Mouse (Mus musculus) limb, embryonic 14.5 days (tissue): ENCODE data around the gene Tsen54. TPM values are rescaled to one million over a fixed set of nuclear protein-coding genes. Genes with fewer than 3 reads are reported as not detected.
A peak's percentile ranks its signal among the peaks of the same experiment; 100 is the strongest.

ENCODE experiments used
- ATAC-seq: fragments of 200-750 bp; cut with Nextera tagmentation; 2 replicates; pipeline ENCODE4 v1.8.0; 2017; ENCODE audit warnings: low read depth, moderate number of reproducible peaks, moderate TSS enrichment; ENCODE audit not compliant: low FRiP score
- DNase-seq: peaks from one replicate; pipeline ENCODE4 v3.0.0-alpha.2; 2015; ENCODE audit warnings: low spot score
- H3K27ac ChIP-seq: fragments of 300-500 bp; sonication (generic); replicated peaks from 2 replicates; pipeline ENCODE4 v1.5.1; 2014; ENCODE audit warnings: low read depth, mild to moderate bottlenecking, low read length, moderate library complexity, mixed read lengths
- H3K27me3 ChIP-seq: fragments of 300-500 bp; sonication (generic); 2 replicates; pipeline ENCODE4 v1.6.1; 2014; ENCODE audit warnings: low read length, mixed read lengths; ENCODE audit not compliant: control insufficient read depth, insufficient read depth
- H3K36me3 ChIP-seq: fragments of 300-500 bp; sonication (generic); 2 replicates; pipeline ENCODE4 v1.6.1; 2014; ENCODE audit warnings: mild to moderate bottlenecking, low read length, moderate library complexity, mixed read lengths; ENCODE audit not compliant: control insufficient read depth, insufficient read depth
- H3K4me1 ChIP-seq: fragments of 300-500 bp; sonication (generic); 2 replicates; pipeline ENCODE4 v1.6.1; 2014; ENCODE audit warnings: antibody characterized with exemption, low read length, mixed read lengths; ENCODE audit not compliant: control insufficient read depth, insufficient read depth
- H3K4me2 ChIP-seq: fragments of 300-500 bp; sonication (generic); replicated peaks from 2 replicates; pipeline ENCODE4 v1.6.1; 2014; ENCODE audit warnings: low read depth, mild to moderate bottlenecking, low read length, moderate library complexity; ENCODE audit not compliant: severe bottlenecking
- H3K4me3 ChIP-seq: fragments of 300-500 bp; sonication (generic); replicated peaks from 2 replicates; pipeline ENCODE4 v1.5.1; 2014; ENCODE audit warnings: low read length
- H3K9ac ChIP-seq: fragments of 300-500 bp; sonication (generic); 2 replicates; pipeline ENCODE4 v1.6.1; 2014; ENCODE audit warnings: mild to moderate bottlenecking, low read depth, low read length, moderate library complexity; ENCODE audit not compliant: severe bottlenecking
- H3K9me3 ChIP-seq: fragments of 300-500 bp; sonication (generic); 2 replicates; pipeline ENCODE4 v1.6.1; 2016; ENCODE audit warnings: low read length; ENCODE audit not compliant: control insufficient read depth
- POLR2A ChIP-seq: fragments of 200-500 bp; IDR thresholded peaks from 2 replicates; pipeline ENCODE4 v1.8.0; 2012; ENCODE audit warnings: inconsistent platforms, mild to moderate bottlenecking, moderate library complexity, borderline replicate concordance; ENCODE audit not compliant: insufficient read depth, insufficient read length; ENCODE audit errors: extremely low read depth
- WGBS: fragments of 180-500 bp; shearing (Covaris S2); extraction: QIAGEN DNeasy Blood & Tissue Kit; methylation state at CpG from one replicate; pipeline ENCODE4 v1.1.7; 2014; 5-methylcytosine and 5-hydroxymethylcytosine counted together
- polyA plus RNA-seq, 2 experiments: library from polyadenylated mRNA; depleted of rRNA in 1 of 2; stranded (reverse) in 1 of 2; unstranded in 1 of 2; fragments of >200 nt; fragmentation: Nextera tagmentation in 1 of 2; extraction: Ambion mirVana in 1 of 2; gene quantifications; 2 replicates each; pipeline versions ENCODE4 v1.2.1 to v1.2.3; 2012 to 2014

Tsen54 gene
- polyA plus RNA-seq, 2 experiments = 28.1 to 32.6 TPM

DNA sequence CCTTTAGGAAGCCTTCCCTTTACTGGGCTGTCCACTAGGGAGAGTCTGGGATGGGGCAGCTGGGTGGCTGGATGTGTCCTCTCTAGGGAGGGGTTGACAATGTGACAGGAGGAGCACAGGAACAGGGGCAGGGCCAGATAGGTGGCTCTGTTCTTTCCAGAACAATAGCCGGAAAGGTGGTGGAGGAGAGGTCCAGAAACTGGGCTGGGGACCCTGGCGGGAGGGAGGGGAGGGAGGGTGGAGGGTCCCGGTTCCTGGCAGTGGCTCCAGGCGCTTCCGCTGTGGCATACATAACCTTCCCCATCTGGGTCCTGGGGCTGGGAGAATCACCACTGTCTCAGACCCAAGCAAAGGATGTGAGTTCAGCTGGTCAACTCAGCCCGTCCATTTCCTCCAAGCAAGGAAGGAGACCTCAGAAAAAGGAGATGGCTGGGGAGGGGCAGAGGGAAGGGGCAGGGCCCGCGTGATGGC lies 5.2 kb upstream of the Tsen54 start:
- Histone ChIP-seq H3K9ac (0 out of 2 replicates have a peak overlapping the region, but pooled peaks have one; percentile 36), H3K9me3 (no peaks in the 10 kb centered on the region), H3K4me3 (peak overlapping the region; percentile 14), H3K4me1 (peaks cover 50% of the 10 kb centered on the region), H3K27ac (peak overlapping the region; percentile 48), H3K4me2 (peak overlapping the region; percentile 97), H3K36me3 (peaks cover 56% of the 10 kb centered on the region), H3K27me3 (no peaks in the 10 kb centered on the region)
- no peak for DNase-seq
- ATAC-seq = no peak
- TF ChIP-seq POLR2A = no peak
- 76% methylated on average over 8 of the region's 8 CpGs for WGBS

DNA sequence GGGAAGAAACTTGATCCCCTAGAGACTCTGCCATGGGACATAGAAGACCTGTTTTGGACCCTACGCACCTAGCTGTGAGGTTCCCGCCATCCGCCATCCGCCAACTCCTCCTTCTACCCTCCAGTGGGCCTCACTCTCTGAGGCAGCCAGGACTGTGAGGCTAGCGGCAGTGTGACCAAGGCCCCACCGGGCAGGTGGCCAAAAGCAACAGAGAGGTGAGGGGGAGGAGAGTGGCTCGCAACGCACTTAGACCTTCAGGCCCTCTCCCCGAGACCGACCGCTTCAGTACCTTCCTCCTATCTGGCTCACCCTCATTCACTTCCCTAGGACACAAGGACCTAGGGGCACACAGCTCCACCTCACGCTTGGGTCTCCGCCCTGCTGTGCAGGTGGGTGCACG lies 4.1 kb upstream of the Tsen54 start:
- ATAC-seq = no peak
- H3K4me2 ChIP-seq = peak overlapping the region; percentile 97
- no peak for TF ChIP-seq POLR2A
- WGBS = 78% methylated on average over 14 of the region's 14 CpGs
- H3K27me3 ChIP-seq = no peaks in the 10 kb centered on the region
- H3K9me3 ChIP-seq = no peaks in the 10 kb centered on the region
- peak overlapping the region; percentile 1; the same call in 1 of the 2 replicates for H3K9ac ChIP-seq
- peaks cover 46% of the 10 kb centered on the region for H3K36me3 ChIP-seq
- peak; percentile 37 for DNase-seq
- H3K4me1 ChIP-seq = peaks cover 54% of the 10 kb centered on the region
- peak overlapping the region; percentile 48 for H3K27ac ChIP-seq
- H3K4me3 ChIP-seq = peak overlapping the region; percentile 92

DNA sequence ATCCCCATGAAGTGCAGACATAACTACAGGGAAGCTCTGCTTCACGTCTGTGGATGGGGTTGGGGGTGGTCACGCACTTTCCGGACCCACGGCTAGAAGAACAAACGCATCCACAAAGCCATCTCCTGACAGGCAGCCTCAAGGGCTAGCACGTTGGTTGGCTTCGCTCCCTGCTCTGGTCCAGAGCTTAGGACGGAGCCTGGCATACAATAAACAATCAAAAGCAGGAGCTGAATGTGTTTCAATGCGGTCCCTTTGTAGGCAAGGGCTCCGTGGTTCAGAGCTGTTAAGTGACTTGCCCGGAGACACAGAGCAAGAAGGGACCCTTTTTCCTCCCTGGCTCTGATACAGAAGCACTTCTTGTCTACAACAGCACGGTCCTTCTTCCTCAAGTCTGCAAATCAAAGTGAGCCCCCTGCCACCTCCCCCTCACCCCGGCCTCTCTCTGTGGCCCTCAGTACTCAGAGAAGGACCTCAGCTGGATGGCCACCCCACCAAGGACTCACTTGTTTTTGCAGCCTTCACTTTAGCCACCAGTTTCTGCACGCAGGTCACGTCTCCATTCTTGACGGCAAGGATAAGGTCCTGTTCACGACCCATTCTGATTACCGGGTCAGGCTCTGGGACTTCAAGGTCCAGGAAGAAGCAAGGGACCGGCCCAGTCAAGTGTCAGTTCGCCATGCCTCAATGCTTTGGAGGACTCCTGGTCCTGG lies 3.0 kb upstream of the Tsen54 start:
- peak overlapping the region; percentile 72 for H3K9ac ChIP-seq
- H3K36me3 ChIP-seq = peaks cover 37% of the 10 kb centered on the region
- DNase-seq (no peak), ATAC-seq (no peak)
- TF ChIP-seq POLR2A = no peak
- H3K4me2 ChIP-seq = peak overlapping the region; percentile 97
- H3K4me1 ChIP-seq = peaks cover 58% of the 10 kb centered on the region
- no peak overlapping the region for H3K27ac ChIP-seq
- H3K9me3 ChIP-seq = no peaks in the 10 kb centered on the region
- no peaks in the 10 kb centered on the region for H3K27me3 ChIP-seq
- H3K4me3 ChIP-seq = peak overlapping the region; percentile 92
- WGBS = 83% methylated on average over 20 of the region's 20 CpGs

DNA sequence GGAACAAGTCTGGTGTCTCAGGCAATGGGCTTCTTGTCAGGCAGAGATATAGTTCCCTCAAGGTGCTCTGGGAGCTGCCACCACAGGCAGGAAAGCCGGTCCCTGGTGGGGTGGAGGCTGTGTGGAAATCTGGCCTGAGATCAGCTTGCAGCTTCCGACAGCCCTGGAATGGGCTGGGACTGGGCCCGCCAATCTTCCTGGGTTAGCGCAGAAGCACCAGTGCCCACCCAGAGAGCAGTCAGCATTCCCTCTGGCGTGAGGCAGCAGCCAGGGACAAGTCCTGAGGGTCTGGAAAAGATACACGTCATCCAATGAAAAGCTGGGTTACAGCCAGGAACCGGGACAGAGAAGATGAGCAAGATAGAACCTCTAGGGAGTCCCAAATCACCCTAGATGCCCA lies 2.4 kb upstream of the Tsen54 start:
- Histone ChIP-seq H3K9ac (peak overlapping the region; percentile 72), H3K36me3 (peaks cover 35% of the 10 kb centered on the region)
- no peak for TF ChIP-seq POLR2A

DNA sequence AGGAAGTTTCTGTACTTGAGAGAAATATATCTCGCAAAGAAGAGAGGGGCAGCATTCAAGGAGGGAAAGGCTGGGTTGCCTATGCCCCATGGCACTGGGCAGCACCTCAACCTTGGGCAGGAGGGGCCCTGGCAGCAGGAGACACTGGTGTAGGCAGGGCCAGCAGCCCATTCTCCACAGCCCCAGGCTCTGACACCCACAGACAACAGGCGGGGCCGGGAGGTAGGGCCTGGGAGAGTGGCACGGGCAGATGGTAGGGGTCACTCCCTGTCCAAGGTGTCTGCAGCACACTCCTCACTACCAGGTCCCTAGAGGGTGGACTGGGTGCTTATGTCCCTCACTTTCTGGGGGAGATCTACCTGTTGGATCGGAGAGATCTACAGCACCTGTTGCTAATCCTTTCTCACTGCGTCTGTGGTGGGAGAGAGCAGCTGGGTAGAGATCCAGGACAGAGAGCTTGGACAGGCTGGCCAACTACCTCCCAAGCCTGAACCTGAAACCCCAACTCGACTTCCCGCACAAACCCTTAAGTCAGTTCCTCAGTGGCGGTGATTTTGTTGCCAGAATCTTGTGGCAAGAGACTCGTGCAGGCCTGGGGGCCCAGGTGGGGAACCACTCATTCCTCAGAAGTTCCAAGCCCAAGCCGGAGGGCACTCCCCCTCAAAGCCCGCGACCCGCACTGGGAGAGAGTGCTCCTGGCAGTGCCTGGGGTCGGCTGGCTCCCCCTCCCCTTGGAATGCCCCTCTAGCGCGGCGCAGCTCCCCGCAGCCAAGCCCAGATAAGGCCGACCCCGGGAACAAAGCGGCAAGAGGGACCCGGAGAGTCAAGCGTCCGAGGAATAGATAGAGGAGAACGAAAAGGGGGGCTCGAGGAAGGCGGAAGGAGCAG lies 1.7 kb upstream of the Tsen54 start:
- Histone ChIP-seq H3K36me3 (peaks cover 36% of the 10 kb centered on the region), H3K9ac (peak overlapping the region; percentile 72), H3K4me1 (peaks cover 58% of the 10 kb centered on the region), H3K27me3 (no peaks in the 10 kb centered on the region), H3K4me3 (peak overlapping the region; percentile 92), H3K9me3 (no peaks in the 10 kb centered on the region), H3K4me2 (peak overlapping the region; percentile 97), H3K27ac (peak overlapping the region; percentile 79)
- ATAC-seq = peak; percentile 0; the same call in 1 of the 2 replicates
- peak; percentile 37 for DNase-seq
- 3% methylated on average over 25 of the region's 28 CpGs for WGBS
- TF ChIP-seq POLR2A = no peak

More for the DNA sequence above, 2.4 kb upstream of the Tsen54 start:
- no peak for DNase-seq
- H3K27ac ChIP-seq = no peak overlapping the region
- ATAC-seq = no peak
- H3K27me3 ChIP-seq = no peaks in the 10 kb centered on the region
- WGBS = 41% methylated on average over 7 of the region's 7 CpGs
- H3K4me2 ChIP-seq = peak overlapping the region; percentile 97
- peaks cover 58% of the 10 kb centered on the region for H3K4me1 ChIP-seq
- no peaks in the 10 kb centered on the region for H3K9me3 ChIP-seq
- H3K4me3 ChIP-seq = peak overlapping the region; percentile 92
